Mouse (Mus musculus) CH12.LX (cell line): Measurements from ENCODE around the gene Irak3. TPM values are rescaled to one million over a fixed set of nuclear protein-coding genes. Genes with fewer than 3 reads are reported as not detected.
A peak's percentile ranks its signal among the peaks of the same experiment; 100 is the strongest.

ENCODE experiments used
- DNase-seq: peaks from one replicate; pipeline ENCODE4 v3.0.0-alpha.2; 2013; ENCODE audit errors: extremely low read depth
- H3K27ac ChIP-seq: 2 replicates; pipeline ENCODE4 v1.5.1; 2012; ENCODE audit warnings: low read depth, mild to moderate bottlenecking, control low read depth, moderate library complexity; ENCODE audit not compliant: insufficient read depth
- H3K27me3 ChIP-seq: replicated peaks from 2 replicates; pipeline ENCODE3; 2012; ENCODE audit warnings: inconsistent platforms
- H3K36me3 ChIP-seq, 2 experiments: replicated peaks in 1 of 2; 2 replicates each; pipeline versions ENCODE3 to v1.6.1; 2012; ENCODE audit warnings: inconsistent platforms in 1 of 2, low read length in 1 of 2, mild to moderate bottlenecking in 1 of 2, mixed read lengths in 1 of 2, moderate library complexity in 1 of 2; ENCODE audit not compliant: control insufficient read depth in 1 of 2, insufficient read depth in 1 of 2
- H3K4me1 ChIP-seq, 2 experiments: 2 replicates each; pipeline ENCODE4 v1.6.1; 2012; ENCODE audit warnings: inconsistent platforms in 1 of 2, moderate library complexity in 1 of 2; ENCODE audit not compliant: insufficient read depth in 2 of 2, control insufficient read depth in 1 of 2
- H3K4me2 ChIP-seq: 2 replicates; pipeline ENCODE4 v1.6.1; 2012; ENCODE audit warnings: low read depth, mild to moderate bottlenecking, control low read depth; ENCODE audit not compliant: poor library complexity, insufficient read depth, severe bottlenecking
- H3K4me3 ChIP-seq, 3 experiments: fragments of 150-350 bp in 1 of 3; sonication (generic) in 1 of 3; replicated peaks in 1 of 3; 2 replicates each; pipeline versions ENCODE3 to v1.5.1; 2011 to 2012; ENCODE audit warnings: low read depth in 2 of 3, low read length in 2 of 3, mild to moderate bottlenecking in 2 of 3, moderate library complexity in 2 of 3, control low read depth in 1 of 3, improper control_type of control experiment in 1 of 3, inconsistent platforms in 1 of 3, mixed read lengths in 1 of 3; ENCODE audit not compliant: poor library complexity in 1 of 3
- H3K79me2 ChIP-seq: replicated peaks from 2 replicates; pipeline ENCODE4 v1.6.1; 2012; ENCODE audit warnings: mild to moderate bottlenecking, moderate library complexity; ENCODE audit not compliant: control insufficient read depth, poor library complexity, insufficient read depth, severe bottlenecking; ENCODE audit errors: extremely low read depth
- H3K9ac ChIP-seq: 2 replicates; pipeline ENCODE4 v1.6.1; 2012; ENCODE audit warnings: low read depth, mild to moderate bottlenecking, control low read depth, moderate library complexity; ENCODE audit not compliant: insufficient read depth
- H3K9me3 ChIP-seq: replicated peaks from 2 replicates; pipeline ENCODE3; 2012; ENCODE audit warnings: low read length, inconsistent platforms, mixed read lengths
- BHLHE40 ChIP-seq: IDR thresholded peaks from 2 replicates; pipeline ENCODE4 v1.6.1; 2011; ENCODE audit warnings: mild to moderate bottlenecking, low read depth, low read length, improper control_type of control experiment
- CHD2 ChIP-seq: IDR thresholded peaks from 2 replicates; pipeline ENCODE4 v1.6.1; 2011; ENCODE audit warnings: low read length, improper control_type of control experiment
- ELF1 ChIP-seq: IDR thresholded peaks from 2 replicates; pipeline ENCODE4 v1.6.1; 2014; ENCODE audit warnings: low read depth, mild to moderate bottlenecking, inconsistent platforms, low read length, improper control_type of control experiment
- EP300 ChIP-seq: IDR thresholded peaks from 2 replicates; pipeline ENCODE4 v1.6.1; 2011; ENCODE audit warnings: low read length, improper control_type of control experiment
- HCFC1 ChIP-seq: IDR thresholded peaks from 2 replicates; pipeline ENCODE4 v1.6.1; 2012; ENCODE audit warnings: low read depth, mild to moderate bottlenecking, inconsistent platforms, low read length, improper control_type of control experiment
- IRF4 ChIP-seq: IDR thresholded peaks from 2 replicates; pipeline ENCODE4 v1.6.1; 2014; ENCODE audit warnings: low read depth, mild to moderate bottlenecking, inconsistent platforms, low read length, improper control_type of control experiment
- JUND ChIP-seq: conservative IDR thresholded peaks from 2 replicates; pipeline ENCODE4 v1.6.1; 2011; ENCODE audit warnings: low read depth, low read length, improper control_type of control experiment
- KAT2A ChIP-seq: IDR thresholded peaks from 2 replicates; pipeline ENCODE4 v1.6.1; 2012; ENCODE audit warnings: low read length, improper control_type of control experiment, inconsistent platforms; ENCODE audit not compliant: insufficient replicate concordance
- MAFK ChIP-seq: IDR thresholded peaks from 2 replicates; pipeline ENCODE4 v1.6.1; 2011; ENCODE audit warnings: low read length, improper control_type of control experiment; ENCODE audit not compliant: insufficient replicate concordance
- MAZ ChIP-seq: IDR thresholded peaks from 2 replicates; pipeline ENCODE4 v1.6.1; 2012; ENCODE audit warnings: low read depth, mild to moderate bottlenecking, inconsistent platforms, low read length, improper control_type of control experiment, moderate library complexity
- MEF2A ChIP-seq: IDR thresholded peaks from 2 replicates; pipeline ENCODE4 v1.6.1; 2014; ENCODE audit warnings: low read depth, mild to moderate bottlenecking, inconsistent platforms, low read length, improper control_type of control experiment, borderline replicate concordance
- MXI1 ChIP-seq: IDR thresholded peaks from 2 replicates; pipeline ENCODE4 v1.6.1; 2011; ENCODE audit warnings: mild to moderate bottlenecking, low read depth, low read length, improper control_type of control experiment
- MYC ChIP-seq: IDR thresholded peaks from 2 replicates; pipeline ENCODE4 v1.6.1; 2011; ENCODE audit warnings: low read depth, mild to moderate bottlenecking, improper control_type of control experiment, low read length
- NELFE ChIP-seq: IDR thresholded peaks from 2 replicates; pipeline ENCODE4 v1.6.1; 2011; ENCODE audit warnings: low read depth, low read length, improper control_type of control experiment
- NRF1 ChIP-seq: IDR thresholded peaks from 2 replicates; pipeline ENCODE4 v1.6.1; 2014; ENCODE audit warnings: low read depth, mild to moderate bottlenecking, inconsistent platforms, low read length, improper control_type of control experiment, moderate library complexity
- PAX5 ChIP-seq: IDR thresholded peaks from 2 replicates; pipeline ENCODE4 v1.6.1; 2012; ENCODE audit warnings: low read length, inconsistent platforms, mixed read lengths
- POLR2A ChIP-seq: IDR thresholded peaks from 2 replicates; pipeline ENCODE4 v1.6.1; 2011; ENCODE audit warnings: low read depth, mild to moderate bottlenecking, improper control_type of control experiment, low read length
- SIN3A ChIP-seq: IDR thresholded peaks from 2 replicates; pipeline ENCODE4 v1.6.1; 2012; ENCODE audit warnings: low read length, improper control_type of control experiment, inconsistent platforms
- SMC3 ChIP-seq: IDR thresholded peaks from 2 replicates; pipeline ENCODE4 v1.6.1; 2011; ENCODE audit warnings: low read depth, low read length, improper control_type of control experiment
- TBP ChIP-seq: conservative IDR thresholded peaks from 2 replicates; pipeline ENCODE4 v1.6.1; 2011; ENCODE audit warnings: low read depth, low read length, improper control_type of control experiment
- TCF12 ChIP-seq: IDR thresholded peaks from 2 replicates; pipeline ENCODE4 v1.6.1; 2014; ENCODE audit warnings: low read depth, mild to moderate bottlenecking, inconsistent platforms, low read length, improper control_type of control experiment
- UBTF ChIP-seq: IDR thresholded peaks from 2 replicates; pipeline ENCODE4 v1.6.1; 2012; ENCODE audit warnings: low read depth, mild to moderate bottlenecking, inconsistent platforms, low read length, improper control_type of control experiment, moderate library complexity
- USF1 ChIP-seq: IDR thresholded peaks from 2 replicates; pipeline ENCODE4 v1.6.1; 2014; ENCODE audit warnings: low read depth, mild to moderate bottlenecking, inconsistent platforms, low read length, improper control_type of control experiment
- USF2 ChIP-seq: conservative IDR thresholded peaks from 2 replicates; pipeline ENCODE4 v1.6.1; 2011; ENCODE audit warnings: low read depth, low read length, improper control_type of control experiment
- ZC3H11A ChIP-seq: IDR thresholded peaks from 2 replicates; pipeline ENCODE4 v1.6.1; 2012; ENCODE audit warnings: low read depth, mild to moderate bottlenecking, inconsistent platforms, low read length, improper control_type of control experiment
- ZNF384 ChIP-seq: IDR thresholded peaks from 2 replicates; pipeline ENCODE4 v1.6.1; 2012; ENCODE audit warnings: low read depth, low read length, improper control_type of control experiment, inconsistent platforms
- dilution Hi-C: fragments of 300-500 bp; cut with MboI; formaldehyde crosslinking; loops from 2 replicates; pipeline ENCODE4 v1.14.3; 2020; ENCODE audit warnings: low sequenced_read_pairs; ENCODE audit not compliant: extremely low pct_unique_long_range_greater_than_20kb, extremely low pct_ligation_motif_present
- in situ Hi-C: fragments of 300-500 bp; cut with MboI; formaldehyde crosslinking; loops from 3 replicates; pipeline ENCODE4 v1.14.3; 2019; ENCODE audit warnings: low sequenced_read_pairs, low pct_ligation_motif_present, low pct_unique_long_range_greater_than_20kb, mixed read lengths
- polyA plus RNA-seq: library from polyadenylated mRNA; unstranded; fragments of >175 nt; gene quantifications from 2 replicates; pipeline ENCODE4 v1.2.1, GENCODE M21; 2012; ENCODE audit warnings: low read depth; ENCODE audit not compliant: insufficient read length
- total RNA-seq, 2 experiments: library from RNA; depleted of rRNA; stranded (reverse); fragments of 300-350 nt in 1 of 2; fragments of >200 nt in 1 of 2; gene quantifications; 2 replicates each; pipeline ENCODE4 v1.2.3; 2012 to 2014

Gene Irak3
- total and polyA plus RNA-seq, 3 experiments = 0.50 to 3.1 (median 1.1) TPM

DNA sequence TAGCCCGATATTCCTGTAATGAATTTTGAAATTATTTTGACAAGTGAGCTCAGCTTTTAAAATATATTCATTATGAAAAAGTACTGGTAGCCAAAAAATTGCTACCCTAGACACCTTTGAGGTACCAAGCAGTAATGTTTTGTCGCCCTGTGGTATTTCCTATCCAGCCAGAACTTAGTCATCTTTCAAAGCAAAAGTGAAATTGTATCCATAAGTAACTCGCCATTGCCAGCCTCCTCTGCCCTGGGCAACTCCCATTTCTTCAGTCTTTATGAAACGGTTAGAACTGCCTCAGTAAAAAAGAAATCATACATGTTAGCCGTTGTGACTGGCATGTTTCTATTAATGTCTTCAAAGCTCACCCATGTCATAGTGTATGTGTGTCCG is 7.6 kb upstream of the Irak3 start:
- peak overlapping the region; percentile 98 for H3K4me2 ChIP-seq
- peaks cover 2 to 5% of the 10 kb centered on the region in 2 experiments; a peak in 1 of 4 replicates for H3K4me1 ChIP-seq
- TF ChIP-seq BHLHE40 = no peak
- TF ChIP-seq ELF1 = no peak
- TF ChIP-seq SMC3 = no peak
- TF ChIP-seq CHD2 = no peak
- no peak for TF ChIP-seq IRF4
- TF ChIP-seq MAFK = no peak
- no peak for TF ChIP-seq MEF2A
- TF ChIP-seq JUND = no peak
- TF ChIP-seq TCF12 = no peak
- TF ChIP-seq EP300 = no peak
- no peak for TF ChIP-seq ZC3H11A
- no peak for TF ChIP-seq MAZ
- TF ChIP-seq USF1 = no peak
- TF ChIP-seq UBTF = no peak
- no peak for TF ChIP-seq MYC
- H3K27ac ChIP-seq = no peak overlapping the region
- H3K9ac ChIP-seq = peak overlapping the region; percentile 97
- H3K4me3 ChIP-seq = peak overlapping the region; percentile 97 to 100 (median 98)
- H3K36me3 ChIP-seq = peaks cover 3 to 30% of the 10 kb centered on the region in 2 experiments
- dilution Hi-C loops = no loop called here
- peaks cover 4% of the 10 kb centered on the region for H3K27me3 ChIP-seq
- peaks cover 35% of the 10 kb centered on the region for H3K79me2 ChIP-seq
- no peak for DNase-seq
- in situ Hi-C loops = no loop called here
- peaks cover 4% of the 10 kb centered on the region for H3K9me3 ChIP-seq

GRCm38 (mm10) chr10:120208575-120209538 is 6.9 kb upstream of the Irak3 start:
- peak overlapping the region; percentile 20 for H3K27ac ChIP-seq
- H3K4me3 ChIP-seq = peak overlapping the region; percentile 97 to 100 (median 98)
- peaks cover 2 to 5% of the 10 kb centered on the region in 2 experiments; a peak in 1 of 4 replicates for H3K4me1 ChIP-seq
- peak; percentile 75 for DNase-seq
- in situ Hi-C loops = no loop called here
- H3K79me2 ChIP-seq = peaks cover 35% of the 10 kb centered on the region
- H3K9ac ChIP-seq = peak overlapping the region; percentile 97
- peak overlapping the region; percentile 30; the same call in 1 of the 2 replicates for H3K4me2 ChIP-seq
- TF ChIP-seq USF2 (no peak), IRF4 (peak; percentile 85), NELFE (peak; percentile 61), TBP (peak; percentile 79), MXI1 (peak; percentile 66), SIN3A (peak; percentile 98), EP300 (no peak), POLR2A (peak; percentile 71), MEF2A (peak; percentile 58; the same call in 1 of the 2 replicates), HCFC1 (peak; percentile 91), ZNF384 (peak; percentile 50; the same call in 1 of the 2 replicates), BHLHE40 (peak; percentile 57), MAFK (no peak), KAT2A (0 out of 2 replicates have a peak, but pooled peaks have one; percentile 35), PAX5 (no peak), ELF1 (peak; percentile 100), NRF1 (peak; percentile 51), MAZ (0 out of 2 replicates have a peak, but pooled peaks have one; percentile 6), TCF12 (peak; percentile 91)
- peaks cover 3 to 26% of the 10 kb centered on the region in 2 experiments for H3K36me3 ChIP-seq
- peaks cover 4% of the 10 kb centered on the region for H3K27me3 ChIP-seq
- dilution Hi-C loops = no loop called here
- H3K9me3 ChIP-seq = peaks cover 4% of the 10 kb centered on the region
